Mouse (Mus musculus): ENCODE data around the gene Rtl6. TPM values are rescaled to one million over a fixed set of nuclear protein-coding genes. Genes with fewer than 3 reads are reported as not detected.

The Rtl6 gene
- polyA plus RNA-seq, 1 experiment from 2014 or later, result 27.6 TPM

GRCm38 (mm10) chr15:84549291-84549797 lies 8.3 kb downstream of the Rtl6 start:
- no peak overlapping the region for H3K4me2 ChIP-seq (ENCODE audit: low read depth, low read length)
- no peak for ATAC-seq (ENCODE audit: low read depth)
- no peak overlapping the region for H3K4me3 ChIP-seq (ENCODE audit: low read depth, low read length)
- H3K9ac ChIP-seq (replicated peaks; ENCODE audit: low read depth, low read length), result no peak overlapping the region
- H3K27ac ChIP-seq (ENCODE audit: low read depth, low read length), result no peak overlapping the region
- H3K27me3 ChIP-seq (ENCODE audit: control insufficient read depth, insufficient read depth, low read length), result no peaks in the 10 kb centered on the region
- no peaks in the 10 kb centered on the region for H3K36me3 ChIP-seq (ENCODE audit: control insufficient read depth, insufficient read depth, low read length)
- H3K4me1 ChIP-seq (ENCODE audit: control insufficient read depth, insufficient read depth, low read length), result 0 out of 2 replicates have a peak, but pooled peaks cover 3% of the 10 kb centered on the region
- WGBS, result 88% methylated on average over 6 of the region's 6 CpGs
- H3K9me3 ChIP-seq (ENCODE audit: control insufficient read depth, low read length), result no peaks in the 10 kb centered on the region

- WGBS, result 95% methylated on average over 3 of the region's 3 CpGs
- no peak overlapping the region for H3K4me2 ChIP-seq (ENCODE audit: low read depth, low read length)
Observed at GRCm38 (mm10) chr15:84546028-84546427, 11.6 kb downstream of the Rtl6 start.

GRCm38 (mm10) chr15:84541175-84541574 lies 16.4 kb downstream of the Rtl6 start:
- no peak overlapping the region for H3K9ac ChIP-seq (replicated peaks; ENCODE audit: low read depth, low read length)

More at GRCm38 (mm10) chr15:84546028-84546427, 11.6 kb downstream of the Rtl6 start:
- Histone ChIP-seq H3K9me3 (ENCODE audit: control insufficient read depth, low read length) (no peaks in the 10 kb centered on the region), H3K27me3 (ENCODE audit: control insufficient read depth, insufficient read depth, low read length) (no peaks in the 10 kb centered on the region), H3K4me1 (ENCODE audit: control insufficient read depth, insufficient read depth, low read length) (no peaks in the 10 kb centered on the region), H3K9ac (replicated peaks; ENCODE audit: low read depth, low read length) (no peak overlapping the region), H3K27ac (ENCODE audit: low read depth, low read length) (no peak overlapping the region), H3K36me3 (ENCODE audit: control insufficient read depth, insufficient read depth, low read length) (no peaks in the 10 kb centered on the region), H3K4me3 (ENCODE audit: low read depth, low read length) (no peak overlapping the region)
- no peak for ATAC-seq (ENCODE audit: low read depth)

GRCm38 (mm10) chr15:84538974-84539588 lies 18.5 kb downstream of the Rtl6 start:
- H3K9ac ChIP-seq (replicated peaks; ENCODE audit: low read depth, low read length), result no peak overlapping the region
- no peak for ATAC-seq (ENCODE audit: low read depth)
- no peak overlapping the region for H3K4me3 ChIP-seq (ENCODE audit: low read depth, low read length)
- H3K4me2 ChIP-seq (ENCODE audit: low read depth, low read length), result no peak overlapping the region
- no peak overlapping the region for H3K27ac ChIP-seq (ENCODE audit: low read depth, low read length)
- 81% methylated on average over 15 of the region's 15 CpGs for WGBS
- no peaks in the 10 kb centered on the region for H3K9me3 ChIP-seq (ENCODE audit: control insufficient read depth, low read length)
- no peaks in the 10 kb centered on the region for H3K36me3 ChIP-seq (ENCODE audit: control insufficient read depth, insufficient read depth, low read length)
- H3K4me1 ChIP-seq (ENCODE audit: control insufficient read depth, insufficient read depth, low read length), result no peaks in the 10 kb centered on the region
- H3K27me3 ChIP-seq (ENCODE audit: control insufficient read depth, insufficient read depth, low read length), result no peaks in the 10 kb centered on the region

More at GRCm38 (mm10) chr15:84541175-84541574, 16.4 kb downstream of the Rtl6 start:
- Histone ChIP-seq H3K9me3 (ENCODE audit: control insufficient read depth, low read length) (no peaks in the 10 kb centered on the region), H3K36me3 (ENCODE audit: control insufficient read depth, insufficient read depth, low read length) (no peaks in the 10 kb centered on the region), H3K27ac (ENCODE audit: low read depth, low read length) (no peak overlapping the region), H3K4me3 (ENCODE audit: low read depth, low read length) (no peak overlapping the region), H3K4me2 (ENCODE audit: low read depth, low read length) (no peak overlapping the region), H3K4me1 (ENCODE audit: control insufficient read depth, insufficient read depth, low read length) (no peaks in the 10 kb centered on the region), H3K27me3 (ENCODE audit: control insufficient read depth, insufficient read depth, low read length) (no peaks in the 10 kb centered on the region)
- no peak for ATAC-seq (ENCODE audit: low read depth)
- 71% methylated on average over 5 of the region's 5 CpGs for WGBS

GRCm38 (mm10) chr15:84537117-84537516 lies 20.5 kb downstream of the Rtl6 start:
- H3K9ac ChIP-seq (replicated peaks; ENCODE audit: low read depth, low read length), result no peak overlapping the region
- no peak overlapping the region for H3K27ac ChIP-seq (ENCODE audit: low read depth, low read length)
- H3K27me3 ChIP-seq (ENCODE audit: control insufficient read depth, insufficient read depth, low read length), result no peaks in the 10 kb centered on the region
- no peak overlapping the region for H3K4me2 ChIP-seq (ENCODE audit: low read depth, low read length)
- no peak overlapping the region for H3K4me3 ChIP-seq (ENCODE audit: low read depth, low read length)
- WGBS, result 92% methylated on average over 10 of the region's 10 CpGs
- no peak for ATAC-seq (ENCODE audit: low read depth)
- H3K9me3 ChIP-seq (ENCODE audit: control insufficient read depth, low read length), result no peaks in the 10 kb centered on the region
- H3K36me3 ChIP-seq (ENCODE audit: control insufficient read depth, insufficient read depth, low read length), result no peaks in the 10 kb centered on the region
- no peaks in the 10 kb centered on the region for H3K4me1 ChIP-seq (ENCODE audit: control insufficient read depth, insufficient read depth, low read length)

- no peak overlapping the region for H3K4me2 ChIP-seq (ENCODE audit: low read depth, low read length)
- H3K36me3 ChIP-seq (ENCODE audit: control insufficient read depth, insufficient read depth, low read length), result no peaks in the 10 kb centered on the region
- no peak overlapping the region for H3K27ac ChIP-seq (ENCODE audit: low read depth, low read length)
- no peaks in the 10 kb centered on the region for H3K9me3 ChIP-seq (ENCODE audit: control insufficient read depth, low read length)
- no peaks in the 10 kb centered on the region for H3K27me3 ChIP-seq (ENCODE audit: control insufficient read depth, insufficient read depth, low read length)
- H3K4me1 ChIP-seq (ENCODE audit: control insufficient read depth, insufficient read depth, low read length), result no peaks in the 10 kb centered on the region
- no peak overlapping the region for H3K4me3 ChIP-seq (ENCODE audit: low read depth, low read length)
- no peak overlapping the region for H3K9ac ChIP-seq (replicated peaks; ENCODE audit: low read depth, low read length)
- WGBS, result 96% methylated on average over 9 of the region's 9 CpGs
- ATAC-seq (ENCODE audit: low read depth), result no peak
Observed at GRCm38 (mm10) chr15:84536611-84537010, 21.0 kb downstream of the Rtl6 start.

GRCm38 (mm10) chr15:84535953-84536352 lies 21.7 kb downstream of the Rtl6 start:
- H3K4me2 ChIP-seq (ENCODE audit: low read depth, low read length), result no peak overlapping the region
- H3K4me3 ChIP-seq (ENCODE audit: low read depth, low read length), result no peak overlapping the region
- H3K27ac ChIP-seq (ENCODE audit: low read depth, low read length), result no peak overlapping the region
- no peak for ATAC-seq (ENCODE audit: low read depth)
- WGBS, result 94% methylated on average over 2 of the region's 2 CpGs
- no peaks in the 10 kb centered on the region for H3K9me3 ChIP-seq (ENCODE audit: control insufficient read depth, low read length)
- H3K9ac ChIP-seq (replicated peaks; ENCODE audit: low read depth, low read length), result no peak overlapping the region
- H3K4me1 ChIP-seq (ENCODE audit: control insufficient read depth, insufficient read depth, low read length), result no peaks in the 10 kb centered on the region
- no peaks in the 10 kb centered on the region for H3K27me3 ChIP-seq (ENCODE audit: control insufficient read depth, insufficient read depth, low read length)
- no peaks in the 10 kb centered on the region for H3K36me3 ChIP-seq (ENCODE audit: control insufficient read depth, insufficient read depth, low read length)

GRCm38 (mm10) chr15:84532211-84532610 lies 25.4 kb downstream of the Rtl6 start:
- ATAC-seq (ENCODE audit: low read depth), result no peak
- Histone ChIP-seq H3K4me1 (ENCODE audit: control insufficient read depth, insufficient read depth, low read length) (peaks cover 9% of the 10 kb centered on the region), H3K27ac (ENCODE audit: low read depth, low read length) (no peak overlapping the region), H3K4me3 (ENCODE audit: low read depth, low read length) (no peak overlapping the region), H3K9me3 (ENCODE audit: control insufficient read depth, low read length) (no peaks in the 10 kb centered on the region), H3K36me3 (ENCODE audit: control insufficient read depth, insufficient read depth, low read length) (no peaks in the 10 kb centered on the region), H3K4me2 (ENCODE audit: low read depth, low read length) (no peak overlapping the region), H3K9ac (replicated peaks; ENCODE audit: low read depth, low read length) (no peak overlapping the region), H3K27me3 (ENCODE audit: control insufficient read depth, insufficient read depth, low read length) (no peaks in the 10 kb centered on the region)
- WGBS, result 67% methylated on average over 2 of the region's 2 CpGs

GRCm38 (mm10) chr15:84531535-84531934 lies 26.1 kb downstream of the Rtl6 start:
- Histone ChIP-seq H3K27ac (ENCODE audit: low read depth, low read length) (no peak overlapping the region), H3K9ac (replicated peaks; ENCODE audit: low read depth, low read length) (no peak overlapping the region), H3K36me3 (ENCODE audit: control insufficient read depth, insufficient read depth, low read length) (no peaks in the 10 kb centered on the region), H3K4me2 (ENCODE audit: low read depth, low read length) (no peak overlapping the region), H3K27me3 (ENCODE audit: control insufficient read depth, insufficient read depth, low read length) (no peaks in the 10 kb centered on the region), H3K4me3 (ENCODE audit: low read depth, low read length) (no peak overlapping the region), H3K9me3 (ENCODE audit: control insufficient read depth, low read length) (no peaks in the 10 kb centered on the region), H3K4me1 (ENCODE audit: control insufficient read depth, insufficient read depth, low read length) (peaks cover 16% of the 10 kb centered on the region)
- WGBS, result 24% methylated on average over 10 of the region's 10 CpGs
- ATAC-seq (ENCODE audit: low read depth), result no peak

Data from neural tube, embryonic 14.5 days (tissue).